Mouse (Mus musculus) midbrain, embryonic 11.5 days (tissue): ENCODE measurements around the gene Olfr68. TPM values are rescaled to one million over a fixed set of nuclear protein-coding genes. Genes with fewer than 3 reads are reported as not detected.
"Not testable (repeated sequence)": the region's sequence is repeated elsewhere in the genome, so short reads cannot be mapped to it uniquely, and the experiment has no call there.

Experiments used
- ATAC-seq: fragments of 200-750 bp; cut with Nextera tagmentation; 2 replicates; pipeline ENCODE4 v1.8.0; 2017; ENCODE audit warnings: moderate TSS enrichment, moderate library complexity; ENCODE audit not compliant: low FRiP score
- DNase-seq: peaks from one replicate; pipeline ENCODE4 v3.0.0; 2015; ENCODE audit warnings: low spot score; ENCODE audit errors: missing footprints
- H3K27ac ChIP-seq: fragments of 300-500 bp; sonication (generic); 2 replicates; pipeline ENCODE4 v1.5.1; 2014; ENCODE audit warnings: low read depth, low read length
- H3K27me3 ChIP-seq: fragments of 300-500 bp; sonication (generic); 2 replicates; pipeline ENCODE4 v1.6.1; 2014; ENCODE audit warnings: mild to moderate bottlenecking, low read length, moderate library complexity, mixed read lengths; ENCODE audit not compliant: control insufficient read depth, insufficient read depth
- H3K36me3 ChIP-seq: fragments of 300-500 bp; sonication (generic); 2 replicates; pipeline ENCODE4 v1.6.1; 2014; ENCODE audit warnings: mild to moderate bottlenecking, low read length, moderate library complexity, mixed read lengths; ENCODE audit not compliant: control insufficient read depth, insufficient read depth
- H3K4me1 ChIP-seq: fragments of 300-500 bp; sonication (generic); 2 replicates; pipeline ENCODE4 v1.6.1; 2014; ENCODE audit warnings: low read length; ENCODE audit not compliant: control insufficient read depth, insufficient read depth
- H3K4me2 ChIP-seq: fragments of 300-500 bp; sonication (generic); 2 replicates; pipeline ENCODE4 v1.6.1; 2014; ENCODE audit warnings: mild to moderate bottlenecking, moderate library complexity
- H3K4me3 ChIP-seq: fragments of 300-500 bp; sonication (generic); 2 replicates; pipeline ENCODE4 v1.5.1; 2014; ENCODE audit warnings: low read depth, low read length
- H3K9ac ChIP-seq: fragments of 300-500 bp; sonication (generic); 2 replicates; pipeline ENCODE4 v1.6.1; 2014; ENCODE audit warnings: low read length
- H3K9me3 ChIP-seq: fragments of 300-500 bp; sonication (generic); 2 replicates; pipeline ENCODE4 v1.6.1; 2016; ENCODE audit warnings: low read length; ENCODE audit not compliant: control insufficient read depth
- WGBS: fragments of 180-500 bp; shearing (Covaris S2); extraction: QIAGEN DNeasy Blood & Tissue Kit; methylation state at CpG from one replicate; pipeline ENCODE4 v1.1.7; 2014; 5-methylcytosine and 5-hydroxymethylcytosine counted together
- polyA plus RNA-seq: library from polyadenylated mRNA; unstranded; fragments of >200 nt; fragmentation: Nextera tagmentation; extraction: Ambion mirVana; gene quantifications from 2 replicates; pipeline ENCODE4 v1.2.1, GENCODE M21; 2014

Olfr68 gene
- polyA plus RNA-seq, 1 experiment from 2014 or later, result not detected

DNA sequence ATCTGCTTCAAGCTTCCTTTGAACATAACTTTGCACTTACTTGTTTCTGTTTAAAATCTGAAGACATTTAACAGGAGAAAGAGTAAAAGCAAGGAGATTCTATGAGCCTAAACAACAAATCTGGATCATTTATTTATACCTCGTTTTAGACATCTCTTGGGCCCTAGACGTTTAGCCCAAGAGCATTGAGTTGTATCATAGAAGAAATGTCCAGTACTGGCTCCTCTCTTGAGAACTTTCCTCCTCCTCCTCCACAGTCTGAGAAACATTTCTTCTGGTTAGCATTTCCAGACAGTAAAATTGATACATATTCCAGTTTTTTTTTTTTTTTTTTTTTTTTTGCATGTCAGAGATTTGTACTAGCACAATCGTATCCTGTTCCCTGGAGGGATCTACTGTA lies 12.2 kb upstream of the Olfr68 start, which contains the start of gene Olfr67:
Olfr67 (minus strand) TSS at position 101 of the 400 bp plus-strand sequence.
- Histone ChIP-seq H3K36me3 (no peaks in the 10 kb centered on the region), H3K27ac (no peak within 1 kb of the TSS), H3K9ac (no peak within 1 kb of the TSS), H3K4me1 (no peaks in the 10 kb centered on the region), H3K27me3 (no peaks in the 10 kb centered on the region), H3K9me3 (no peaks in the 10 kb centered on the region), H3K4me3 (no peak within 1 kb of the TSS), H3K4me2 (no peak within 1 kb of the TSS)
- ATAC-seq (no peak), DNase-seq (no peak)
- 85% methylated on average over 3 of the region's 3 CpGs for WGBS

DNA sequence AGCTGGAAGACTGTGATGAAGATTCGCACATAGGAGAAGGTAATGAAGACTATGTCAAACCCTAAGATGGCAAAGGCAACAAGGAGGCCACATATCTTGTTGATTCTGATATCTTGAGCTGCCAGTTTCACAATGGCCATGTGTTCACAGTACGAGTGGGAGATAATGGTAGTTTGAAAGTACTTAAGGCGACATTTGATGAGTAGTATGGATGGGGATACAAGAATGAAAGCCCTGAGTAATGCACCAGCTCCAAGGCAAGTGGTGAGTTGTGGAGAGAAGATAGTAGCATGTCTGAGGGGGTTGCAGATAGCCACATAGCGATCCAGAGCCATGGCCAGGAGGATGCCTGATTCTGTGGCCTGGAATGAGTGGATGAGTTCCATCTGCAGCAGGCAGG lies 1.8 kb downstream of the Olfr68 start:
- not testable (repeated sequence) for DNase-seq, H3K27me3 ChIP-seq, H3K36me3 ChIP-seq, H3K4me3 ChIP-seq, H3K4me2 ChIP-seq, H3K27ac ChIP-seq, H3K4me1 ChIP-seq, H3K9ac ChIP-seq, ATAC-seq, H3K9me3 ChIP-seq
- WGBS, result 83% methylated on average over 3 of the region's 4 CpGs

DNA sequence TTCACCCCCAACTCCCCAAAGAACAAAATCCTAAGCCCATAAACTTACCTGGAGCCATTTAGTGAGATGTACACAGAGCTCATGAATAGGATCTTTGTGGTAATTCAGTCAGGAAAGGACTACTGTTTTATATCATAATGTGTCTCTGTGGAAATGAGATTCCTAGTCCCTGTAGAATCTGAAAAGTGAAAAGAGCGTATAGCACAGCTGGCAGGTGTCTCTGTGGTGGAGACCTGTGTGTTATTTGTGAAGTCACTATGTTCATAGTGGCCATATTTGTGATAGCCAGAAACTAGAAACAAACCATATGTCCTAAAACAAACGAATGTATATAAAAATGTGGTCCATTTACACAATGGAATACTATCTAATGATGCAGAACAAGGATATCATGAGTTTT lies 8.0 kb downstream of the Olfr68 start, which contains the start of gene Olfr69:
Olfr69 (minus strand) TSS at position 101 of the 400 bp plus-strand sequence.
- Histone ChIP-seq H3K9ac (no peak within 1 kb of the TSS), H3K27me3 (no peaks in the 10 kb centered on the region), H3K4me2 (no peak within 1 kb of the TSS), H3K27ac (no peak within 1 kb of the TSS), H3K9me3 (no peaks in the 10 kb centered on the region), H3K36me3 (no peaks in the 10 kb centered on the region), H3K4me1 (no peaks in the 10 kb centered on the region), H3K4me3 (no peak within 1 kb of the TSS)
- WGBS, result 73% methylated on average over 2 of the region's 2 CpGs
- ATAC-seq, result no peak
- DNase-seq, result no peak

DNA sequence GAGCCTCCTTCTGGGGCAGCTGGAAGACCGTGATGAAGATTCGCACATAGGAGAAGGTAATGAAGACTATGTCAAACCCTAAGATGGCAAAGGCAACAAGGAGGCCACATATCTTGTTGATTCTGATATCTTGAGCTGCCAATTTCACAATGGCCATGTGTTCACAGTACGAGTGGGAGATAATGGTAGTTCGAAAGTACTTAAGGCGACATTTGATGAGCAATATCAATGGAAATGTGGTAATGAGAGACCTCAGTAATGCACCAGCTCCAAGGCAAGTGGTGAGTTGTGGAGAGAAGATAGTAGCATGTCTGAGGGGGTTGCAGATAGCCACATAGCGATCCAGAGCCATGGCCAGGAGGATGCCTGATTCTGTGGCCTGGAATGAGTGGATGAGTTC lies 11.8 kb downstream of the Olfr68 start:
- not testable (repeated sequence) for H3K27ac ChIP-seq, H3K9me3 ChIP-seq, H3K4me3 ChIP-seq, H3K9ac ChIP-seq, H3K4me2 ChIP-seq, ATAC-seq, DNase-seq, H3K4me1 ChIP-seq, H3K27me3 ChIP-seq, H3K36me3 ChIP-seq
- 94% methylated on average over 6 of the region's 6 CpGs for WGBS

DNA sequence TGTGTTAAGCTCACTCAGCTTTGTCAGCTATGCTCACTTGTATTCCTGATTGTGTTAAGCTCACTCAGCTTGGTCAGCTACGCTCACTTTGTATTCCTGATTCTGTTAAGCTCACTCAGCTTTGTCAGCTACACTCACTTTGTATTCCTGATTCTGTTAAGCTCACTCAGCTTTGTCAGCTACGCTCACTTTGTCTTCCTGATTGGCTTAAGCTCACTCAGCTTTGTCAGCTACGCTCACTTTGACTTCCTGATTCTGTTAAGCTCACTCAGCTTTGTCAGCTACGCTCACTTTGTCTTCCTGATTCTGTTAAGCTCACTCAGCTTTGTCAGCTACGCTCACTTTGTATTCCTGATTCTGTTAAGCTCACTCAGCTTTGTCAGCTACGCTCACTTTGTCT lies 17.3 kb downstream of the Olfr68 start:
- not testable (repeated sequence) for H3K27ac ChIP-seq, ATAC-seq, H3K9me3 ChIP-seq, H3K4me2 ChIP-seq, H3K4me3 ChIP-seq, H3K9ac ChIP-seq, H3K36me3 ChIP-seq, H3K4me1 ChIP-seq, DNase-seq, H3K27me3 ChIP-seq
- WGBS, result 92% methylated on average over 6 of the region's 6 CpGs

DNA sequence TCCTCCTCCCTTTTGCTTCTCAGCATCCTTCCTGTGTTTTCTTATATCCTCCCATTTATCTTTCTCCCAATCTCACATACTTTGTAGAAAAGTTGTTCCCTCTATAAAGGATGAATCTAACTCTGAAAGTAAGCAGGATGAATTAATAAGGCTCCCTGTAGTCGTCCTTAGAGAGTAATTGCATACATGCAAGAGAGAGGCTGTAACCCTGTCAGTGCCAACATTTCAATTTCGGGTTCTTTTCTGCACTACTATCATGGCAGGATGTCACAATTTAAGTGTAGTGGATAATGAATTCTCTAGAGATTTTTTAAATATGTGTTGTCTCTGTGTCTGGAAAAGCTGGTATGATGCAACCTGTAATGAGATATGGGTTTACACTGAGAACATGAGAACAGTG lies 22.3 kb downstream of the Olfr68 start, which contains the start of gene Olfr630:
Olfr630 (minus strand) TSS at position 101 of the 400 bp plus-strand sequence.
- Histone ChIP-seq H3K4me1 (no peaks in the 10 kb centered on the region), H3K9me3 (no peaks in the 10 kb centered on the region), H3K4me3 (no peak within 1 kb of the TSS), H3K27ac (no peak within 1 kb of the TSS), H3K4me2 (no peak within 1 kb of the TSS), H3K27me3 (no peaks in the 10 kb centered on the region), H3K36me3 (no peaks in the 10 kb centered on the region), H3K9ac (no peak within 1 kb of the TSS)
- ATAC-seq, result no peak
- DNase-seq, result no peak
- 55% methylated on average over 2 of the region's 2 CpGs for WGBS

DNA sequence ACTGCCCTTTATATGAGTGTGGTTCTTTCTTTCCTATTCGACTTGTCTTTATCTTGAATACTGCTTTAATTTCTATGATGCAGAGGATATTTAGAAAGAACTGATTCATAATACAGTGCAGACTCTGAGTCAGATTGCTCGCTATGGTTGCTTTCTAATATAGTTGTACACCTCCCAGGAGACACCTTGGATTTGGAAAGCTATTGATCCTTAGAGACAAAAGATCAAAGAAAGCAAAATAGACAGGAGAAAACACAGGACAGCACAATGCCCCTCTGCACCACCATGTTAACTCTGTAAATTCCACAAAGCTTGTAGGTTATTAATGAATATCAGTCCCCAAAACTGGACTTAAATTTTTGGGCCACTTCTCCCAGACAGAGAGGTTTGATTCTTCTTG lies 34.7 kb downstream of the Olfr68 start, which contains the start of gene Olfr629:
Olfr629 (minus strand) TSS at position 101 of the 400 bp plus-strand sequence.
- no peaks in the 10 kb centered on the region for H3K36me3 ChIP-seq
- H3K9me3 ChIP-seq, result no peaks in the 10 kb centered on the region
- no peak for DNase-seq
- H3K27ac ChIP-seq, result no peak within 1 kb of the TSS
- no peak within 1 kb of the TSS for H3K9ac ChIP-seq
- H3K4me3 ChIP-seq, result no peak within 1 kb of the TSS
- no peak for ATAC-seq
- no peak within 1 kb of the TSS for H3K4me2 ChIP-seq
- 77% methylated on average over 2 of the region's 2 CpGs for WGBS
- H3K4me1 ChIP-seq, result no peaks in the 10 kb centered on the region
- H3K27me3 ChIP-seq, result no peaks in the 10 kb centered on the region

DNA sequence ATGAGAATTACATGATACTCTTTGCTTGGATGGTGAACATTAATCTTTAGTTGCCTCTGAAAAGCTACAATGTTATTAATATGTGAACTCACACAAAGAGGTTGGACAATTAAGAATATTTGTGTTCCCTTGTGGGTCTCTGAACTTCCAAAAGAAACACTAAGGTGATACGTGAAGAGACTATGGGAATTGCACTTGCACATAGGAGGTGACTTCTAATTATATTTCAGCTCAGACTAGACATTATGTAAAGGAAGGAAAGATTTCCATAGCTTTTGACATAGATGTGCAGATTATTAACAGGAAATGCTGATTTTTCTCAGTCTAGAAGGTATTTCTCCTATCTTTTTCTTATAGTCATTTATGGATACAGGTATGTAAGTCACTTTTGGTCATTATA lies 49.4 kb downstream of the Olfr68 start, which contains the start of gene Olfr628:
Olfr628 (plus strand) TSS at position 301 of the 400 bp plus-strand sequence.
- Histone ChIP-seq H3K27ac (no peak within 1 kb of the TSS), H3K4me1 (no peaks in the 10 kb centered on the region), H3K9me3 (no peaks in the 10 kb centered on the region), H3K27me3 (no peaks in the 10 kb centered on the region), H3K9ac (no peak within 1 kb of the TSS), H3K36me3 (no peaks in the 10 kb centered on the region), H3K4me3 (no peak within 1 kb of the TSS), H3K4me2 (no peak within 1 kb of the TSS)
- 95% methylated on average over 1 of the region's 1 CpGs for WGBS
- DNase-seq (no peak), ATAC-seq (no peak)
